Comparison of ENCODE assay signal across 27 mouse cellular contexts in genomic region chr17:84321351-84321750, GRCm38 (mm10).
DNase-seq lines count a peak whose midpoint lies in the region; ATAC-seq and TF ChIP-seq lines count a peak whose summit lies in the region.
"Had no signal": no experiment of that assay in that cellular context is flagged by ENCODE, and none has a peak within 500 bp of the region (broad histone marks: within the 10 kb centered on the region; RNA-seq: fewer than 3 reads in every experiment).

No protein-coding gene starts in this region.

- H3K27ac ChIP-seq in gastrocnemius, adult 2 months: peak overlapping the region; percentile 7; the same call in 1 of the 2 replicates
- no peak overlapping the region for H3K27ac ChIP-seq in lung, embryonic 14.5 days (ENCODE audit: low read depth)
- H3K27ac ChIP-seq: embryonic facial prominence, embryonic 10.5 days; embryonic facial prominence, embryonic 15.5 days; forebrain, embryonic 12.5 days; heart, adult 2 months; hindbrain, embryonic 14.5 days; liver, embryonic 14.5 days; macrophage; midbrain, embryonic 13.5 days; neural tube, embryonic 13.5 days had no signal

- H3K9me3 ChIP-seq in lung, embryonic 14.5 days (ENCODE audit: low read depth, low read length): no peaks in the 10 kb centered on the region
- H3K9me3 ChIP-seq: embryonic facial prominence, embryonic 10.5 days; embryonic facial prominence, embryonic 15.5 days; forebrain, embryonic 12.5 days; heart, embryonic 12.5 days; midbrain, embryonic 13.5 days; neural tube, embryonic 13.5 days had no signal

- H3K9ac ChIP-seq in lung, embryonic 14.5 days: no peak overlapping the region
- H3K9ac ChIP-seq: embryonic facial prominence, embryonic 15.5 days; forebrain, embryonic 12.5 days; forebrain, postnatal 0 days; heart, embryonic 12.5 days; hindbrain, embryonic 14.5 days; liver, embryonic 14.5 days; midbrain, embryonic 13.5 days; neural tube, embryonic 13.5 days had no signal

- WGBS in lung, embryonic 14.5 days: 51% methylated on average over 5 of the region's 5 CpGs

- no peak for DNase-seq in gastrocnemius, adult 2 months
- DNase-seq in gastrocnemius, adult 18-20 months (ENCODE audit: low spot score): no peak
- peak; percentile 41 for DNase-seq in lung, embryonic 14.5 days
- no peak for DNase-seq in lung, postnatal 14 days
- DNase-seq in ovary, adult 18-20 months (ENCODE audit: low spot score): peak; percentile 61
- no peak for DNase-seq in ovary, postnatal 10 days (ENCODE audit: low spot score)
- DNase-seq in kidney, adult 8-10 months: no peak
- DNase-seq: B cell, adult 2 months; cerebellum, adult 11-12 months; cerebellum, postnatal 14 days; forebrain, postnatal 0 days; gastrocnemius, postnatal 36 days; heart, adult 2 months; kidney, postnatal 14 days; liver; thymus, adult 2 months; thymus, postnatal 4 days had no signal

- no peak overlapping the region for H3K4me3 ChIP-seq in gastrocnemius, adult 2 months
- no peak overlapping the region for H3K4me3 ChIP-seq in lung, embryonic 14.5 days (ENCODE audit: low read depth, low read length)
- H3K4me3 ChIP-seq: embryonic facial prominence, embryonic 10.5 days; embryonic facial prominence, embryonic 15.5 days; forebrain, embryonic 12.5 days; heart, adult 2 months; heart, embryonic 12.5 days; midbrain, embryonic 13.5 days; neural tube, embryonic 13.5 days had no signal

- H3K27me3 ChIP-seq in lung, embryonic 14.5 days (ENCODE audit: insufficient read depth, low read length): no peaks in the 10 kb centered on the region
- H3K27me3 ChIP-seq: embryonic facial prominence, embryonic 15.5 days; forebrain, embryonic 12.5 days; heart, embryonic 12.5 days; midbrain, embryonic 13.5 days; neural tube, embryonic 13.5 days had no signal

- H3K4me1 ChIP-seq in lung, embryonic 14.5 days (ENCODE audit: insufficient read depth): peaks cover 8% of the 10 kb centered on the region; the same call in 1 of the 2 replicates
- H3K4me1 ChIP-seq: midbrain, embryonic 13.5 days had no signal

- TF ChIP-seq CTCF in gastrocnemius, adult 2 months (IDR thresholded peaks at IDR 0.05): no peak
- no peak for TF ChIP-seq CTCF in lung, embryonic 14.5 days (IDR thresholded peaks at IDR 0.05; ENCODE audit: low read depth)

- H3K4me2 ChIP-seq in lung, embryonic 14.5 days: no peak overlapping the region
- H3K4me2 ChIP-seq: embryonic facial prominence, embryonic 15.5 days; forebrain, embryonic 12.5 days; heart, embryonic 12.5 days; hindbrain, embryonic 14.5 days; midbrain, embryonic 13.5 days; neural tube, embryonic 13.5 days had no signal

- H3K36me3 ChIP-seq in lung, embryonic 14.5 days (ENCODE audit: insufficient read depth): peaks cover 2% of the 10 kb centered on the region; the same call in 1 of the 2 replicates
- H3K36me3 ChIP-seq: embryonic facial prominence, embryonic 15.5 days; forebrain, embryonic 12.5 days; heart, embryonic 12.5 days; midbrain, embryonic 13.5 days; neural tube, embryonic 13.5 days had no signal

- intact Hi-C loops in gastrocnemius, adult 2 months (cut with DNase I): no loop called here

- peak; percentile 21; the same call in 1 of the 2 replicates for ATAC-seq in lung, embryonic 14.5 days (ENCODE audit: insufficient read depth)
- ATAC-seq: forebrain, postnatal 0 days; intestine, postnatal 0 days; midbrain, embryonic 13.5 days had no signal

Comparison
In these comparisons a context has a peak if more than half of its experiments do, and no peak if none do; other contexts are left out.
1. DNase-seq: peak in lung, embryonic 14.5 days (single experiment) and ovary, adult 18-20 months (single experiment); none in gastrocnemius, adult 2 months (single experiment), gastrocnemius, adult 18-20 months (single experiment), lung, postnatal 14 days (single experiment), ovary, postnatal 10 days (single experiment) and kidney, adult 8-10 months (0 of 2).